Mouse (Mus musculus) intestine, postnatal 0 days (tissue): ENCODE results near the gene Rffl. TPM values are rescaled to one million over a fixed set of nuclear protein-coding genes. Genes with fewer than 3 reads are reported as not detected.
A peak's percentile ranks its signal among the peaks of the same experiment; 100 is the strongest.

Experiments used
- ATAC-seq: fragments of 200-750 bp; cut with Nextera tagmentation; 2 replicates; pipeline ENCODE4 v1.8.0; 2017; ENCODE audit warnings: mild to moderate bottlenecking, moderate TSS enrichment, moderate library complexity
- H3K27ac ChIP-seq: fragments of 300-500 bp; sonication (generic); 2 replicates; pipeline ENCODE4 v1.5.1; 2014; ENCODE audit warnings: mild to moderate bottlenecking, low read depth, low read length, moderate library complexity
- H3K27me3 ChIP-seq: fragments of 300-500 bp; sonication (generic); replicated peaks from 2 replicates; pipeline ENCODE4 v1.6.1; 2014; ENCODE audit warnings: low read length, mixed read lengths; ENCODE audit not compliant: control insufficient read depth, insufficient read depth
- H3K36me3 ChIP-seq: fragments of 300-500 bp; sonication (generic); 2 replicates; pipeline ENCODE4 v1.6.1; 2014; ENCODE audit warnings: mild to moderate bottlenecking, moderate library complexity; ENCODE audit not compliant: control insufficient read depth, insufficient read depth
- H3K4me1 ChIP-seq: fragments of 300-500 bp; sonication (generic); replicated peaks from 2 replicates; pipeline ENCODE4 v1.6.1; 2014; ENCODE audit warnings: antibody characterized with exemption, low read length, mixed read lengths; ENCODE audit not compliant: control insufficient read depth, insufficient read depth
- H3K4me2 ChIP-seq: fragments of 300-500 bp; sonication (generic); replicated peaks from 2 replicates; pipeline ENCODE4 v1.6.1; 2014; ENCODE audit warnings: low read depth, mild to moderate bottlenecking, moderate library complexity
- H3K4me3 ChIP-seq: fragments of 300-500 bp; sonication (generic); 2 replicates; pipeline ENCODE4 v1.5.1; 2014; ENCODE audit warnings: low read depth, low read length
- H3K9ac ChIP-seq: fragments of 300-500 bp; sonication (generic); 2 replicates; pipeline ENCODE4 v1.6.1; 2014; ENCODE audit warnings: mild to moderate bottlenecking, low read depth, low read length
- H3K9me3 ChIP-seq: fragments of 300-500 bp; sonication (generic); 2 replicates; pipeline ENCODE4 v1.6.1; 2016; ENCODE audit warnings: mixed run types; ENCODE audit not compliant: control insufficient read depth
- CTCF ChIP-seq: sonication (generic); IDR thresholded peaks from 2 replicates; pipeline ENCODE4 v1.5.1; 2016; ENCODE audit warnings: low read depth, mild to moderate bottlenecking, control low read depth, antibody characterized with exemption, moderate library complexity
- WGBS: fragments of 180-500 bp; shearing (Covaris S2); extraction: QIAGEN DNeasy Blood & Tissue Kit; methylation state at CpG from one replicate; pipeline ENCODE4 v1.1.7; 2014; 5-methylcytosine and 5-hydroxymethylcytosine counted together
- polyA plus RNA-seq: library from polyadenylated mRNA; unstranded; fragments of >200 nt; fragmentation: Nextera tagmentation; extraction: Ambion mirVana; gene quantifications from 2 replicates; pipeline ENCODE4 v1.2.1, GENCODE M21; 2015

The Rffl gene
- polyA plus RNA-seq, 1 experiment from 2014 or later: 9.7 TPM

GRCm38 (mm10) chr11:82763742-82764437, 107.1 kb downstream of the Rffl start, which contains the start of the genes Cct6b and Zfp830:
Gene Cct6b, minus strand, starts transcription at chr11:82764321.
Gene Zfp830, plus strand, starts transcription at chr11:82764345.
- H3K36me3 ChIP-seq: no peaks in the 10 kb centered on the region; the same call in 1 of the 2 replicates
- TF ChIP-seq CTCF: no peak; the same call in 1 of the 2 replicates
- H3K9me3 ChIP-seq: no peaks in the 10 kb centered on the region
- H3K9ac ChIP-seq: peak within 1 kb of the TSS; percentile 91
- ATAC-seq: peak; percentile 99
- no peaks in the 10 kb centered on the region for H3K27me3 ChIP-seq
- WGBS: under 1% methylated on average over 44 of the region's 44 CpGs
- peak within 1 kb of the TSS; percentile 94 for H3K27ac ChIP-seq
- peak within 1 kb of the TSS; percentile 94 for H3K4me3 ChIP-seq
- H3K4me1 ChIP-seq: peaks cover 10% of the 10 kb centered on the region
- peak within 1 kb of the TSS; percentile 75 for H3K4me2 ChIP-seq

GRCm38 (mm10) chr11:82763261-82763660, 107.7 kb downstream of the Rffl start:
- 7% methylated on average over 4 of the region's 4 CpGs for WGBS
- no peak for ATAC-seq
- no peaks in the 10 kb centered on the region; the same call in 1 of the 2 replicates for H3K36me3 ChIP-seq
- H3K9ac ChIP-seq: no peak overlapping the region
- H3K27ac ChIP-seq: no peak overlapping the region
- H3K4me2 ChIP-seq: peak overlapping the region; percentile 75
- peaks cover 10% of the 10 kb centered on the region for H3K4me1 ChIP-seq
- H3K27me3 ChIP-seq: no peaks in the 10 kb centered on the region
- no peaks in the 10 kb centered on the region for H3K9me3 ChIP-seq
- peak overlapping the region; percentile 94 for H3K4me3 ChIP-seq
- TF ChIP-seq CTCF: no peak

- Histone ChIP-seq H3K27ac (no peak overlapping the region), H3K4me2 (no peak overlapping the region), H3K36me3 (no peaks in the 10 kb centered on the region; the same call in 1 of the 2 replicates), H3K9me3 (no peaks in the 10 kb centered on the region), H3K27me3 (no peaks in the 10 kb centered on the region), H3K4me1 (peaks cover 10% of the 10 kb centered on the region), H3K9ac (no peak overlapping the region), H3K4me3 (no peak overlapping the region)
- TF ChIP-seq CTCF: peak; percentile 55
- WGBS: 81% methylated on average over 6 of the region's 6 CpGs
- ATAC-seq: no peak
These were observed 108.7 kb downstream of the Rffl start for GRCm38 (mm10) chr11:82762286-82762829.

DNA sequence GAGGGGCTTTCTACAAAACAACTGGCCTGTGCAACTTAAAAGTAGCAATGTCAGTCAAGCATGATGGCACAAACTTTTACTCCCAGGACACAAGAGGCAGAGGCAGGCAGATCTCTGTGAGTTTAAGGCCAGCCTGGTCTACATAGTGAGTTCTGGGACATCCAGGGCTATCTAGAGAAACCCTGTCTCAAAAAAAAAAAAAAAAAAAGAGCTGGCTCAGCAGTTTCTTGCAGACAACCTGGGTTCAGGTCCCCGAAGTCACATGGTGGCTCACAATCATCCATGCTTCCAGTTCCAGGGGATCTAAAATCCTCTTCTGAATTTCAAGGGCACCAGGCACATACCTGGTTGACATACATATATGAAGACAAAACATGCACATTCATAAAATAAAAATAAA, 115.1 kb downstream of the Rffl start:
- H3K27ac ChIP-seq: no peak overlapping the region
- ATAC-seq: no peak
- no peaks in the 10 kb centered on the region for H3K27me3 ChIP-seq
- TF ChIP-seq CTCF: no peak
- H3K9ac ChIP-seq: no peak overlapping the region
- 87% methylated on average over 1 of the region's 1 CpGs for WGBS
- no peak overlapping the region for H3K4me2 ChIP-seq
- no peak overlapping the region for H3K4me3 ChIP-seq
- H3K9me3 ChIP-seq: no peaks in the 10 kb centered on the region
- H3K36me3 ChIP-seq: no peaks in the 10 kb centered on the region
- no peaks in the 10 kb centered on the region for H3K4me1 ChIP-seq

Other genes with a start within 250 kb of the Rffl start
- gene Cct6b, start 106.9 kb downstream of the Rffl start, polyA plus RNA-seq: 0.27 and 0.29 TPM in 2 replicates
- gene Zfp830, start 106.9 kb downstream of the Rffl start, polyA plus RNA-seq: 19.5 and 21.1 TPM in 2 replicates
- 8.4 and 9.2 TPM in 2 replicates for gene Lig3, start 90.1 kb downstream of the Rffl start, polyA plus RNA-seq
- 9.1 and 9.7 TPM in 2 replicates for gene Rad51d, start 19.4 kb upstream of the Rffl start, polyA plus RNA-seq
- gene Fndc8, start 20.9 kb upstream of the Rffl start, polyA plus RNA-seq: 0.09 and 0.16 TPM in 2 replicates
- 8.0 and 10.2 TPM in 2 replicates for gene Nle1, start 37.2 kb upstream of the Rffl start, polyA plus RNA-seq
- gene Unc45b, start 39.3 kb upstream of the Rffl start, polyA plus RNA-seq: 1.6 and 1.9 TPM in 2 replicates
- gene Slfn5, start 80.1 kb upstream of the Rffl start, polyA plus RNA-seq: 3.7 and 3.9 TPM in 2 replicates
- 5.0 and 5.6 TPM in 2 replicates for gene Slfn9, start 120.6 kb upstream of the Rffl start, polyA plus RNA-seq
- 0.25 and 0.30 TPM in 2 replicates for gene Slfn8, start 149.6 kb upstream of the Rffl start, polyA plus RNA-seq
- gene Slfn2, start 193.9 kb upstream of the Rffl start, polyA plus RNA-seq: 21.0 and 21.5 TPM in 2 replicates
- 0.51 and 0.53 TPM in 2 replicates for gene Slfn1, start 245.6 kb upstream of the Rffl start, polyA plus RNA-seq